Mouse (Mus musculus) liver (tissue): Measurements from ENCODE around the gene Rcor2.

Experiments
- DNase-seq: peaks from one replicate; pipeline ENCODE4 v3.0.0-alpha.2; 2020; ENCODE audit warnings: mixed read lengths

Gene Rcor2

DNA sequence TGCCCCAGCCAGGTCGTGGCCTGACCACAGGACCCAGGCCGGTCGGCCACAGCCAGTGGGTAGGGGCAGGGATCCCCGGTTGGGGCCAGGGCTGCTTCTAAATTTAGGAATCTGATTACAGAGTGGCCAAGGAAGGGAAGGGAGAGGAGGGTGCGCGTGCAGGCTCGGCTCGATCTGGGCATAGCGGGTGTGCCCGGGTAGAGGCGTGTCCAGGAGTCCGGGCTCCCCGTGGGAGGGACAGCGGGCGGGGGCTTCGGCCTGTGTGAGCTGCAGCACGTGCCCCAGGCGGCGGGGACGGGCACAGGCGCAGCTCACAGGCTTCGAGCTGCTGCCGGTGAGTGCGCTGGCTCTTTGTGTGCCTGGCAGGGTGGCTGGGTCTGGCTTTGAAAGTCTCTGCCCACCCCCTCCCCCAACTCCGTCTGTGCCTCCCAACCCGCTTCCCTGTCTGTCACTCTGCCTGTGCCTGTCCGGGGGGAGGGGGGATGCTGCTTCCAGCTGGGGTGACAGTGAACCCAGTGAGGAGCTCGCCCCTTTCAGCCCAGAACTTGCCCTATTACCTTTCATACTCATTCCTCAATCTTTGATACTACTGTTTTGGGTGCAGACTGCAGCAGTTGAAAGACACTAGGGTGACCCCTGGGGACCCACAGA lies at the start of gene Rcor2:
Gene Rcor2 (plus strand): TSS at position 235 of the 651 bp plus-strand sequence.
- peak; percentile 56 for DNase-seq

DNA sequence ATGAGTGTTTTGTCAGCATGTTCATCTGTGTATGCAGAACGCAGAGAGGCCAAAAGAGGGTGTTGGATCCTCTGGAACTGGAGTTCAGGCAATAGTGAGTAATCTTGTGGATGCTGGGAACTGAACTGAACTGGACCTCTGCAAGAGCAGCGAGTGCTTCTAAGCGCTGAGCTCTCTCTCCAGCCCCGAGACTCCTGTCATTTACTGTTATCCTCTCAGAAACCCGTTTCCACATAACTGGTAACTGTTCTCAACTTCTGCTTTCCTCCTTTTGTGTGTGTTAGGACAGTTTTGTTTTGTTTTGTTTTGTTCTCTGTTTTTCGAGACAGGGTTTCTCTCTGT lies 49.2 kb upstream of the Rcor2 start:
- peak; percentile 11 for DNase-seq

DNA sequence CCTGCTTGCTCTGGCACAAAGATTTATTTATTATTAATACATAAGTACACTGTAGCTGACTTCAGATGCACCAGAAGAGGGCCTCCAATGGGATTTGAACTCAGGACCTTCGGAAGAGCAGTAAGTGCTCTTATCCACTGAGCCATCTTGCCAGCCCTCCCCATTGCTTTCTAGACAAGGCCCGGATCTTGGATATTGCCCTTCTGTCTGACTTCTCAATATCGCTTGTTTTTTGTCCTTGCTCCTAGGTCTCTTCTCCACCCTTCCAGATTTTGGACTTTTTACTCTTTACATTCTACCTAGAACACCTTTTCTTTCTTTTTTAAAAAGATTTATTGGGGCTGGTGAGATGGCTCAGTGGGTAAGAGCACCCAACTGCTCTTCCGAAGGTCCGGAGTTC lies 48.4 kb upstream of the Rcor2 start:
- DNase-seq, result no peak

DNA sequence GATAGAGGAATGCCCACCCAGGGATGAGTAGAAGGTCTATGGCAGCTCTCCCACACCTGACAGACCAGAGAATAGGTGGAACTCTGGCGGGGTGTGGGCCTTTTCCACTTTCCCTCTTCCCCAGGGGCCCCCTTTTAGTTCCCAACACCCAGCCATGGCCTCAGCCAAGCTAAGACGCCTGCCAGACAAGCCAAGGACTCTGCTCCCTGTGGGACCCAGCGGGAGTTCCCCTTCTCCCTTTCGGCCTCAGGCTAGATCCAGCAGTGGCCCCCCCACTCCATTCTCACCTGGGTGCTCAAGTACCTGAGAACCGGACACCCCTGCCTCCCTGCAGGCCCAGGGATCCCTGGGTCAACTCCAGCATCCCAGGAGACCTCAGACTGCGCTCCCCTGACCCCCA lies 44.9 kb upstream of the Rcor2 start:
- DNase-seq, result no peak

DNA sequence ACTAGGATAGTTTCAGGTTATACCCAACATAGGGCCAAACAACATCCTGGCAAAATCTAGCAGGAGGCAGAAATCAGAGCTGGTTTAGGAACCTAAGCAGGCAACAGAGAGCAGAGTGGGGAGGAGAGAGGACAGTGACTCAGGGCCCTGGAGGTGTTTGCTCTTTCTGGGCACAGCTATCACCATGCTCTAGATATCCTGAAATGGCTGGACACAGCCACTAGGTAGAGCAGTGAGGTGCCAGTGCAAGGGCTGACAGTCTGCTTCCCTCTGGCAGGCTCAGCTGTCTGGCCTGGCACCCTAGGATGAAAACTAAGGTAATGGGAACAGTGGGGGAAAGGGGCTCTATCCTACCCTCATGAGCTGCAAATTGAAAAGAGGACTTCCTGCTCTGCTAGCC lies 43.6 kb upstream of the Rcor2 start:
- DNase-seq, result no peak

DNA sequence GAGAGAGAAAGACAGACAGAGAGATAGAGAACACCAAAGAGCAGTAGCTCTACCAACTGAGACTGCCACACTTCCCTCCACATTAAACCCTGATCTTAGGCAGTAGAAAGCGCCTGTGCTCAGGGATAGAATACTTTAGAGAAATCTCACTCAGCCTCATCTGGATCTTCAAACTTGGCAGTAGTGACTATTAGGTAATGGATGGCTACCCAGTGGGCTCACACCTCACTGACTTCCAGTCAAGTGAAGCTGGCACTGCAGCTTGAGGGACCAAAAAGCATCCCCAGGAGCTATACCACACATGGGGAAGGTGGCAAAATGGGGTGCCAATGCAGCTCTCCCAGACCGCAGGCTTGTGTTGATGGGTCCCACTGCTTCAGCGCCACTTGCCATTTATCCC lies 42.9 kb upstream of the Rcor2 start:
- DNase-seq, result no peak

DNA sequence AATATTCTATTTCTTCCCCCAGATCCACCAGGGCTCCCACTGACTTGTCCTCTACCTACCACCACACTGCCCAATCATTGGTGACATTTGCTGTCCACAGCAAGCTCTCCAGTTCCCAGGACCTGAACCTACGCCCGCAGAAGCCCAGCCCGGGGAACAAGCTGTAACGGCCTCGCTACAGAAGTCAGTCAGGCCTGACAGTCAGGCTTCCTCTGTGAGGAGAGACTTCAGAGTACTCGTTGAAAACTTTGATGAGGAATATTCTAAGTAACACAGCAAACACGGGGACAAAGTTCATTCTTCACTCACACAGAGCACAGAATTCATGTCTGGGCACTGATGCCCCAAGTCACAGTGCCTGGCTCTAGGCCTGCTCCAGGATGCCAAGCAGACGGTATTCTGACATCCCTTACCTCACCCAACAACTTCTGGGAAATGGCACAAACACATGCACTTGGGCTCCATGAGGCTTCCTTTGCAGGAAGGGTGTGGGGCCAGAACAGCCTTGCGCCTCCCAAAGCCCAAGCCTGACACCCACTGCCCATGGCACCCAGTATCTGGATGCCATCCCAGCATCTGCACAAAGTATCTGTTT lies 41.9 kb upstream of the Rcor2 start:
- no peak for DNase-seq

DNA sequence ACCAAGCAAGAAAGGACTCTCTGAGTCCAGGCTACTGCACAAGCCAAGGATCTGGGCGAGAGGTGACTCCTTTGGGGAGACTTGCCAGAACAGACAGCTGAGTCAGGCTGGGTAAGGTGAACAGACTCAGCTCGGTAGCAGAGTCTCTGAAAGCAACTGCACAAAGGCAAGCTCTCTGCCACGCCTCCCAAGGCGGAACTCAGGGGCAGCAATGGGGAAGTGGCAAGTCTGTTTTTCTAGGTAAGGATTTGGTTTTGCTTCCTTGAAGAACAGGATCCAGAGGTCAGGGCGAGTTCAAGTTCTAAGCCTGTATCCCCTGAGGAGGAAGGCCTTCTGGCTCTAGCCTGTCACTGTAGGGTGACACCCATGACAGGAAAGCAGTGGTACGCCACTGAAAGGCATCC lies 40.6 kb upstream of the Rcor2 start:
- DNase-seq, result peak; percentile 15

DNA sequence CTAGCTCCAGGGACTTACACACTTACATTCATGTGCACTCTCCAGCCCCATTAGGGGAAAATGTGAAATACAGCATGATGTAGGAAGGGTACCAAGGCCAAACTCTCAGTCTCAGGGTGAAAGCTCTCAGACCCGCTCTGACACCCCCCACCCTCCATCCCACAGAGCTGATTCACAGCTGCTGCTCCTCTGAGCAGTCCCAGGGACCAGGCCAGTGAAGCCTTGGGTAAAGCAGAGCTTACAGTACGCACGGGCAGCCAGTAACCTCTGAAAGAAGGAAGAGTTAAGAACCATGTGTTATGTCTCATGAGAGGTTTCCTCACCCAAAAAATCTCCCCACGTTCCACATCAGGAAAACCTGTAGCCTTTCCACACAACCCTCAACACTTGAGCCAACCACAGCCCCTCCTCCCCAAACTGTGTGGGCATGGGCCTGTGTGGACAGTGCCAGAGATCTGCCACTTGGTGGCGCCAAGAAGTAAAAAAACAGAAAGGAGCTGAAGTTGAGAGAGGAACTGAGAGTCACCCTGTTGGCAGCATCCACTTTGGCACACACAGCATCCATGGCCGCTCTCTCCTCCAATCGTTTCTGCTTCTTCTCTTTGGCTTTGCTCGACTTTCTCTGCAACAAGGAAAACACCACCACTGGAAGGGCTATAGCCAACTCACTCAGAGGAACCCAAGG lies 32.4 kb upstream of the Rcor2 start:
- DNase-seq, result peak; percentile 64

DNA sequence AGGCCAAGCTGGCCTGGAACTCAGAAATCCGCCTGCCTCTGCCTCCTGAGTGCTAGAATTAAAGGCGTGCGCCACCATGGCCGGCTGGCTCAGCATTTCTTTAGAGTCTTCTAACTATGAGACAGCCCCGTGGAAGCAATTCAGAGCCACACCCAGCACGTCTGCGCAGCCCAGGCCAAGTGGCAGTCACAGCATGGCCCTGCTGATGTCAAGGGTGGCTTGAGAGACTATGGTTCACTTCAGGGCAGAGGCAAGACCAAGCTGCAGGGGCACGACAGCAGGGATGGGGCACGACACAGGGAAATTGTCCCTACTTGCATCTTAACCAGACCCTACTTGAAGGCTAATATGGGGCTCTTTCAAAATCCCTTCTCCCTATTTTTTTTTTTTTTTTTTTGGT lies 31.7 kb upstream of the Rcor2 start:
- no peak for DNase-seq

DNA sequence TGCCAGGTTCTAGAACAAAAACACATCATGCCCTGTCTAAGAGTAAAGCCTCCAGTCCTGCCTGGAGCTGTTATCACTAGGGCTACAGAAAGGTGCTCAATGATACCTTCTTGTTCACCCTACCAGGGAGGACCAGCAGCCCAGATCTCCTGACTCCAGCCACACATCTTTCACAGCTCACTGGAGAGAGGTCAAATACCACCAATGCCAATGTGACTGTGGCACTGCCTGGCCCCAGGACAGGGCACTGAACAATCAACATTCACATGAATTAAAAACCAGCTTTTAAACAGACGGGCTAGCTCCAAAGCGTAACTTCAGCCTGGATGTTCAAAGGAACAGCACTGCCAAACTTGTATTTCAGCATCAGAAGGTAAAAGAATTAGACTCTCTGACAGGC lies 31.1 kb upstream of the Rcor2 start:
- DNase-seq, result no peak

DNA sequence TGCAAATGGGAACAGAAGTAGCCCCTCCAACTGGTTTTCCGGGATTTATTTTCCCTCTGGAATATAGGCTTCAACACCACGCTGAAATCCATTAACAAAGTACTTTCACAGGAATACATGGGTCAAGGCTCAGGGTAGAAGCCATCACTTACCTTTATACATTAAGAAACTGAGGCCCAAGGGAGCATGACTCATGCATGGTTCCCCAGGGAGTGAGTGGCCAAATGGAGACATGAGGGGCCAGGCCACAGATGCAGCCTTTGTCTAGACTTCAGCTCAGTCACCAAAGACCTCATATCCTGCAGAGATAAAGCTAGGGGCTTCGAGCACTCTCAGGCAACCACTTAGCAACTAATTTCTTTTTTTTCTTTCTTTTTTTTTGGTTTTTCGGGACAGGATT lies 30.4 kb upstream of the Rcor2 start:
- DNase-seq, result no peak

DNA sequence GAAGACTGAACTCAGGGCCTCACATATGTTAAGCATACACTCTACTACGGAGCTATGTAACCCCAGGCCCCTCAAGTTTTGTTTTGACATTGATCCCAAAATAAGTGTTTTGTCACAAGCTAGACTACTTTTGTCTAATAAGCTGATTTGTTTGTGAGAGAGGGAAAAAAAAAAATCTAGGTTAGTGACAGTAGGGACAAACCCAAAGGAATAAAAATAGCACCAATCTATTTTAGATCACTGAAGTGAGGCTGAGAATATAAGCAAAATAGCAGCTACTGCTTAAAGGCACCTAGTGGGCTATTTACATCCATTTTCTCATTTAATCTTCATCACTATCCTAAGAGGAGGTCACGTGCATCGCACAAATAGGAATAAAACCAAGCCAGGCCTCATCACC lies 27.6 kb upstream of the Rcor2 start:
- DNase-seq, result no peak

DNA sequence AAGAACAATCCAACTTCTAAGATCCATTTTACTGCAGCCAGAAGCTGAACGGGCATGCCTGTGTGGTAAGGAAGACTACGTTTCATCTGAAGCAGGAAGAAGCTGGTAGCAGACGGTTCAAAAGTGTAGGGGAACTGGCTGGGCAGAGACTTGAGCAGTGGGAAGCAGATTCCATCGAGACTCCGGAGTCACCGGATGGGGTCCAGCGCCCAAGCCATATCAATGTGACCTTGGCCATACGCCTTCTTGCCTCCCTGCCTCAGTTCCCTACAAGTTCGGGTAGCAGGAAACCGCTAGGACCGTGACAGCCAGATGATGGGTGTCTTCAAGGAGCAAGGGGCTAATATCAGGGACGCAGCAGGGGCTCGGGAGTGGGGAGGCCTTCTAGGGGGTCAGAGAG lies 26.8 kb upstream of the Rcor2 start:
- DNase-seq, result peak; percentile 32

DNA sequence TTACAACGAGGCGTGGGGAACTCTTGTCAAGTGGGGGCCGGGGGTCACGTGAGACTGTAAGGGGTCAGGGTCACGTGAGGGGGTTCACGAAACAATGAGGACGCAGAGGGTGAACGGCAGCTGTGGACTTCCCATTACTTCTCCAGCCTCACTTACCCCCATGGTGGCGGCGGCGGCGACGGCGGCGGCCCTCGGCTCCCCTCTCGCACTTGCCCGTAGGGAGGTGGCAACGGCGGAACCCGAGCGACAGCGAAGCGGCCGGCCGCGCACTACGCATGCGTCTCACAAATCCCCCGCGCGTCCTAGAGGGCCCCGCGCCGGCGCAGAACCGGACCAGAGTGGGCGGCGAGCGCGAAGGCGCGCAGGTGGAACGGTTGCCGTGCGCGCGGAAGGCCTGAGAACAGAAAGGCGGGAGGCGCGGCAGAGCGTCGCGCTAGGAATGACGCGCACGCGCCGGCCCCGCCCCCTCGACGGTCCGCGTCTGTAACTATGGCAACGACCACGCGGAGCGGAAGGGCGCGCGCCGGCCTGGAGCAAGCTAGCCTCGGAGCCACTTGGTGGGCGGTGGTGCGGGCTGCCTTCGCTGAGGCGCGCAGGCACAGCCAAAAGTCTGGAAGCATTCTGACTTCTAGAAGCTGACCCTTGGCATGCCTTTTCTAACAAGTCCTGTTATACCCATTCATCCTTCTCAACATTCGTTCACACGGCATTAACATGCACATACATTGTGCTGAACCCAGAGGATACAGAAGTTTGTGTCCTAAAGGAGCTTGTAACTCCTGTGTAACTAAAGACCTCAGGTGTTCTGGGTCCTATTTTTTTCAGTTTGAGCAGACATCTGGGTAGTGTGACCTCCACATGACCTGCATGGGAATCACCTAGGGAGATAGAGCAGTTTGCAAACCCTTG lies 26.1 kb upstream of the Rcor2 start, which contains the start of gene Naa40:
Gene Naa40 (minus strand): TSS at position 402 of the 909 bp plus-strand sequence.
- DNase-seq, result peak; percentile 95

DNA sequence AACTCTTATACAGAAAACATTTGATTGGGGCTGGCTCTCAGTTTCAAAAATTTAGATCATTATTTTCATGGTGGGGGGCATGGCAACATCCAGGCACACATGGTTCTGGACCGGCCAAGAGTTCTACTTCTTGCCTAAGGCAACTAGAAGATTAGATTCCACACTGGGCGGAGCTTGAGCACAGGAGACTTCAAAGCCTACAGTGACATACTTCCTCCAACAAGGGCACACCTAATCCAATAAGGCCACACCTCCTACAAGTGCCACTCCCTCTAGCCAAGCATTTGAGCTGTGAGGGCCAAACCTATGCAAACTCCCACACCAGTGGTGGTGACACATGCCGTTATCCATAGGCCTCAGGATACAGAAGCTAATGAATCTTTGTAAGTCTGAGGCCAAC lies 21.1 kb upstream of the Rcor2 start:
- peak; percentile 19 for DNase-seq

DNA sequence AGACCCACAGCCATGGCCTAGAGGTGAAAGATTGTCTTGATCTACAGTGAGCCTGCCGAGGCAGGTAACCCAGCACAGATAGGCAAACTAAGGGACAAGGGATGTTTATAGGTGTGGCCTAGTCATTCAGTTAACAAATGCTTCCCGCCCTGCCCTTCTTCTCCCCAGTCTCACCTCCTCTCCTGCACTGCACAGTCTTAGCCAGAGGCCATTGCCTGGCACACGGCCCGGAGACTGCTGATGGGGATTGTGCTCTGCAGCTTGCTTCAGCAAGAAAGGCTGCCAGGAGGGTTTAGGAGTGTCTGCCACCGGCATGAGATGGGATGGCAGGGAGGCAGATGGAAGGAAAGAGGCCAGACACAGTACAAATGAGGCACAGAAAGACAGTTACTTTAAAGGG lies 9.2 kb upstream of the Rcor2 start:
- no peak for DNase-seq

DNA sequence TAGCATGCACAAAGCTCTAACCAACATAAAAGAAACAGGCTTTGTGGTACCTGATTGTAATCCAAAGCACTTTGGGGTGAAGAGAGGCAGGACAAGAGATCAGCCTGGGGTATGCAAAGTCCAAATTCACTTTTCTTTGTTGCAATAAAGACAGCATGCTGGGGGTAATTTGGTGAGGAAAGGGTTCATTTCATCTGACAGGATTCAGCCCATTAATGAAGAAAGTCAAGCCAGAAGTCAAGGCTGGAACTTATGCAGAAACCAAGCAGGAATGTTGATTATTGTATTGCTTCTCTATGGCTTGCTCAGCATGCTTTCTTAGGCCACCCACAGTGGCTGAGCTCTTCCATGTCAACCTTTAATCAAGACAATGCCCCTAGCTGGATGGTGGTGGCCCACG lies 5.6 kb upstream of the Rcor2 start:
- no peak for DNase-seq

DNA sequence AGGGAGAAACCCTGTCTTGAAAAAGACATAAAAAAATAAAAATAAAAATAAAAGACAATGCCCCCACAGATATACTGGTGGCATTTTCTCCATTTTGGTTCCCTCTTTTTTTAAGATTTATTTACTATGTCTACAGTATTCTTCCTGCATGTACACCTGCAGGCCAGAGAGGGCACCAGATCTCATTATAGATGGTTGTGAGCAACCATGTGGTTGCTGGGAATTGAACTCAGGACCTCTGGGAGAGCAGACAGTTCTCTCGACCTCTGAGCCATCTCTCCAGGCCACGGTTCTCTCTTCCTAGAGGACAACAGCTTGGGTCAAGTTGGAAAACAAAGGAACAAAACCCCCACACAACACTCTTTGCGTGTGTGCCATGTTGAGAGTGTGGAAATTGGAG lies 5.2 kb upstream of the Rcor2 start:
- no peak for DNase-seq

DNA sequence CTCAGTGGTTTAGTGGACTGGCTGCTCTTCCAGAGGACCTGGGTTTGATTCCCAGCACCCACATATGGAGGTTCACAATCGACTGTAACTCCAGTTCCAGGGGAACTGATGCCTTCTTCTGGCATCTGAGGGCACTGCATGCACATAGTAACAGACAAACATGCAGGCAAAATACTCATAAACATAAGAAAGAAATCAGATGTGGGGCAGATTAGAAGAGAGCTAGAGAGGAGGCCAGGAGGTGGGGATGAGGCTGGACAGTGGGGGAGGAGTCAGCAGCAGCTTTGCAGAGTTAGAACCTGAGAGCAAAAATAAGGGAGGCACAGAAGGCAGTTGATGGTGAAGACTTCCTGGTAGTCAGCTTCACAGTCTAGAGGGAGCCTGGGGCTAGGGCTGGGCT lies 4.5 kb upstream of the Rcor2 start:
- DNase-seq, result no peak

DNA sequence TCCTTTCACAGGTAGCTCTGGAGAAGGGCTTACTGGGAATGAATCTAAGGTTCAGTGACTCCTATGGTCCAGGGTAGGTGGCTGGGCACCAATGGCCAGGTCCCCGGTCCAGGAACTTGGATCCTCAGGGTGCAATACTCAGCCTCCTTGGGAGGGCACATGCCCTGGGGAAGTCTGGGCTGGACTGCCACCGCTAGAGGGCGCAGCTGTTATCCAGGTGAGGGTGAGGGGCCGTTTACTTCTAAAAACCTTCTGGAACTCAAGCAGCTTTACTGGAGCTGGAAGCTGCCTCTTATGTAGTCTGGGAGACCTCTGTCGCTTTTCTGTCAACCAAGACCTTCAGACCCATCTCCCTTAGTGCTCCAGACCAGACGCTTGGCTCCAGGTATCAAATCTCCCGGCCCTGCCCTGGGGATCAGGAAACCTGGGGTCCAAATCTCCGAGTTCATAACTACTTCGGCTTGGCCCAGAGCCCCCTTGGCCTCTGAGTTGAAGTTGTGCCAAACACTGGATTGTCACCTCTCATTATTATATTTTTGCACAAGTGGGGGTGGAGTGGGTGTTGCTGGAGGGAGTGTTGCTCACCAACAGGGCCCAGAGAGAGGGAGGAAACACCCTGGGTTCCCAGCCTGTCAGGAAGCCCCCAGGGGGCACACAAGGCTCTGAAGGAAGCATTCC lies 2.9 kb upstream of the Rcor2 start:
- peak; percentile 85 for DNase-seq

DNA sequence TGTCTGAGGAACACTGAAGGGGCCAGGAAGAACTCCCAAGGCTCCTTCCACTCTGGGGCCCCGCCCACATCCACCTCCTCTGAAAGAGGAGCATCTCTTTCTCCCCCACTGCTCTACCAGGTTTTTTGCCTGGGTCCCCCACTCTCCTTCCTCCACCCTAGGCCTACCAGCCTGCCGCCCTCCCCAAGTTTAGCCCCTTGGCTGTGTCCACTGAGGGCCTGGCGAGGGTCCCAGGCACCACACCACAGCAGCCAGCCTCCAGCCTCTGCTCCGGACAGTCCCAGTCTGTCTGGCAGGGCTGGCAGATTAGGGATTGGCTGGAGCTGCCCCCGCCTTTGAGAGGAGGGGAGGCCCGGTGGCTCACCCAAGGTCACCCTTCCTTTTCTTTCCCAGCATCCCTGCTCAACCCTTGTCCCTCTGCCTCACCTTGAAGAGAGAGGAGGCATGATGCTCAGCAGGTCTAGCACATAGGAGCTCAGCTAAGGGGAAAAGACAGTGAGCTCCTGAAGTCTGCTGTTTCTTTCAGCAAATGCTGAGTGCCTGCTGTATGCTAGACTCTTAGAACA lies 2.3 kb upstream of the Rcor2 start:
- no peak for DNase-seq
